Mouse (Mus musculus) gastrocnemius, postnatal 10 days (tissue): ENCODE data around the gene Ammecr1. TPM values are rescaled to one million over a fixed set of nuclear protein-coding genes. Genes with fewer than 3 reads are reported as not detected.

Source experiments
- DNase-seq: peaks from one replicate; pipeline ENCODE4 v3.0.0; 2021; ENCODE audit warnings: mixed read lengths
- microRNA-seq, 2 experiments: library from miRNA; unstranded; fragments of <30 nt; microRNA quantifications; one replicate each; pipeline ENCODE4 v1.2.0; 2021
- total RNA-seq, 2 experiments: library from RNA; stranded (reverse); gene quantifications; 2 replicates each; pipeline ENCODE4 v1.2.3; 2021

Gene Ammecr1
- total RNA-seq, 2 experiments from 2014 or later = 11.0 to 12.9 TPM

- DNase-seq = no peak
Measured at GRCm38 (mm10) chrX:142829866-142830470, 136.6 kb downstream of the Ammecr1 start.

GRCm38 (mm10) chrX:142829267-142829666 lies 137.3 kb downstream of the Ammecr1 start:
- no peak for DNase-seq

- DNase-seq = no peak
Measured at GRCm38 (mm10) chrX:142828184-142828908, 138.2 kb downstream of the Ammecr1 start.

- DNase-seq = no peak
Measured at GRCm38 (mm10) chrX:142827644-142828043, 138.9 kb downstream of the Ammecr1 start.

GRCm38 (mm10) chrX:142825309-142825708 lies 141.2 kb downstream of the Ammecr1 start:
- DNase-seq = no peak

- DNase-seq = no peak
Measured at GRCm38 (mm10) chrX:142821846-142822245, 144.7 kb downstream of the Ammecr1 start.

GRCm38 (mm10) chrX:142821239-142821638 lies 145.3 kb downstream of the Ammecr1 start:
- DNase-seq = no peak

GRCm38 (mm10) chrX:142818057-142818682 lies 148.4 kb downstream of the Ammecr1 start:
- DNase-seq = peak; percentile 26

GRCm38 (mm10) chrX:142813146-142813545 lies 153.4 kb downstream of the Ammecr1 start:
- peak; percentile 53 for DNase-seq

- DNase-seq = peak; percentile 18
Measured at GRCm38 (mm10) chrX:142808411-142808810, 158.1 kb downstream of the Ammecr1 start.

GRCm38 (mm10) chrX:142806620-142807061 lies 159.9 kb downstream of the Ammecr1 start:
- DNase-seq = no peak

- no peak for DNase-seq
Measured at GRCm38 (mm10) chrX:142806126-142806525, 160.4 kb downstream of the Ammecr1 start.

- DNase-seq = no peak
Measured at GRCm38 (mm10) chrX:142804596-142804995, 161.9 kb downstream of the Ammecr1 start.

Small RNA genes lying within 50 kb of the gene (microRNA-seq; reads per million reads assigned to microRNA genes)
- gene Gm44351 = 0 reads per million in 2 experiments

Other genes starting within 250 kb of the Ammecr1 start
- 1 to 10 TPM in 1 of 2 experiments, under 1 TPM in 1; 0.61 to 1.4 TPM for gene Rtl9, start 132.9 kb upstream of the Ammecr1 start, total RNA-seq